Mouse (Mus musculus) B cell, adult 67 days (primary cell): ENCODE measurements around the gene Hist1h4i. TPM values are rescaled to one million over a fixed set of nuclear protein-coding genes. Genes with fewer than 3 reads are reported as not detected.

Experiments
- total RNA-seq, 2 experiments: library from RNA; stranded (reverse); gene quantifications; 4 replicates each; pipeline ENCODE4 v1.2.4; 2023

The Hist1h4i gene
- total RNA-seq: 100 to 1,000 TPM; 118 to 131 TPM

DNA sequence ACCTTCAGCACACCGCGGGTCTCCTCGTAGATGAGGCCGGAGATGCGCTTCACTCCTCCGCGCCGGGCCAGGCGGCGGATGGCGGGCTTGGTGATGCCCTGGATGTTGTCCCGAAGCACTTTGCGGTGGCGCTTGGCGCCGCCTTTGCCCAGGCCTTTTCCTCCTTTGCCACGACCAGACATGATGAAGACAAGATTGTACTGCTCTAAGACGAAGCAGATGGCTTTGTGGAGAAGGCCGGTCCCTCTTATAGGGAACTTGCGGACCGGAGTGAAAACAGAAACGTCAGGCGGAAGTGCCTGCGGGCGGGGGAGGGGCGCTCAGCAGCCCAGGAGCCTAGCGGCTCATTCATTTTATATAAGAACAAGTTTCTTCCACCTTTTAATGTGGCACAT, at the start of gene Hist1h4i:
TSS of gene Hist1h4i (minus strand) at position 221 of the 395 bp plus-strand sequence.

DNA sequence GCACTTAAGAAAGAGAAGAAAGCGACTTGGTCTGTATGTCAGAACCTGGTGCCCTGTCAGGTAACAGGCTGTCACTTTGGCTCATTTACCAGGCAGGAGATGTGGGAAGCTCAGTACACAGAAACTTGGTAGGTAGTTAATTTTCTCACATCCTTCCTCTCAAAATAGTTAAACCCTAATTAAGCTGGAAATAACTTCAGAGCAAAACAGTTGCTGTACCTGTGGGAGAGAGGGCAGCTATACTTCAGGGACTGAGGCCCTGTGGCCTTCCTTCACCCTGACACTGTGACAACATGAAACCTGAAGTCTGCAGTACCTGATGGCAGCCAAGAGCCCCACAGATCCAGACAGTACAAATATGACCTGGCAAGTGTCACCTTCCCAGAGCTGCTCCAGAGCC, 43.0 kb upstream of the Hist1h4i start, which contains the start of gene Vmn1r188:
TSS of gene Vmn1r188 (plus strand) at position 301 of the 400 bp plus-strand sequence.

DNA sequence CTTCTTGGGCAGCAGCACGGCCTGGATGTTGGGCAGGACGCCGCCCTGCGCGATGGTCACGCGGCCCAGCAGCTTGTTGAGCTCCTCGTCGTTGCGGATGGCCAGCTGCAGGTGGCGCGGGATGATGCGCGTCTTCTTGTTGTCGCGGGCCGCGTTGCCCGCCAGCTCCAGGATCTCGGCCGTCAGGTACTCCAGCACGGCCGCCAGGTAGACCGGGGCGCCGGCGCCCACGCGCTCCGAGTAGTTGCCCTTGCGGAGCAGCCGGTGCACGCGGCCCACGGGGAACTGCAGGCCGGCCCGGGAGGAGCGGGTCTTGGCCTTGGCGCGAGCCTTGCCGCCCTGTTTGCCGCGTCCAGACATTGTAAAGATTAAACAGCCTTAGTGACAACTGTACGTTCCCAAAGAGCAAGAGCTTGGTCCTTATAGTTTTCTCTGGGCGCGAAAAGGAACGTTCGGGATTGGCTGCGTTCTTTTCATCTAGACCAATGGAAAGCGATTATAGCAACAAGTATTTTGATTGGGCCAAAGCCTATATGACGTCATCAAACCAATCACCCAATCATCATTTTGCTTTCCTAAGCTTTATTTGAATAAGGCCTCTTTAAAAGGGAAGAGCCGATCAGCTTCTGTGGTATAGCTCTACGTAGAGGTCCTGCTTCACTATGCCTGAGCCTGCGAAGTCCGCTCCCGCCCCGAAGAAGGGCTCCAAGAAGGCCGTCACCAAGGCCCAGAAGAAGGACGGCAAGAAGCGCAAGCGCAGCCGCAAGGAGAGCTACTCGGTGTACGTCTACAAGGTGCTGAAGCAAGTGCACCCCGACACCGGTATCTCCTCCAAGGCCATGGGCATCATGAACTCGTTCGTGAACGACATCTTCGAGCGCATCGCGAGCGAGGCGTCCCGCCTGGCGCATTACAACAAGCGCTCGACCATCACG, 1.7 kb upstream of the Hist1h4i start, which contains the start of the genes Hist1h2ag and Hist1h2bj:
TSS of gene Hist1h2ag (minus strand) at position 377 of the 935 bp plus-strand sequence.
TSS of gene Hist1h2bj (plus strand) at position 647 of the 935 bp plus-strand sequence.

DNA sequence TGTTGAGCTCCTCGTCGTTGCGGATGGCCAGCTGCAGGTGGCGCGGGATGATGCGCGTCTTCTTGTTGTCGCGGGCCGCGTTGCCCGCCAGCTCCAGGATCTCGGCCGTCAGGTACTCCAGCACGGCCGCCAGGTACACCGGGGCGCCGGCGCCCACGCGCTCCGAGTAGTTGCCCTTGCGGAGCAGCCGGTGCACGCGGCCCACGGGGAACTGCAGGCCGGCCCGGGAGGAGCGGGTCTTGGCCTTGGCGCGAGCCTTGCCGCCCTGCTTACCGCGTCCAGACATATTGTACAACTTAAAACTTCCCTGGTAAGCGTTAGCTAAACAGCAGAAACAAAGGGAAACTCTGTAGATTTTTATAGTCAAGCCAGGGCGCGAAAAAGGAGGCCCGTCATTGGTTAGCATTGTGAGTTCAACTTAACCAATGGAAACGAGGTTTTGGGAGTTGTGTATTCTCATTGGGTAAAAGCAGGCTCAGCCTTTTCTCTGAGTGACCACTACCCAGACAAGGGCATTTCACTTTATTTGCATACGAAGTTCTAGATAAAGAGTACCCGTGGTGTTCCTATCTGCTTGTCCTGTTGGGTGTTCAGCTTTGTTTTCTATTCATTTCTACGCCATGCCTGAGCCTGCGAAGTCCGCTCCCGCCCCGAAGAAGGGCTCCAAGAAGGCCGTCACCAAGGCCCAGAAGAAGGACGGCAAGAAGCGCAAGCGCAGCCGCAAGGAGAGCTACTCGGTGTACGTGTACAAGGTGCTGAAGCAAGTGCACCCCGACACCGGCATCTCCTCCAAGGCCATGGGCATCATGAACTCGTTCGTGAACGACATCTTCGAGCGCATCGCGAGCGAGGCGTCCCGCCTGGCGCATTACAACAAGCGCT, 5.7 kb downstream of the Hist1h4i start, which contains the start of the genes Hist1h2ah and Hist1h2bk:
TSS of gene Hist1h2ah (minus strand) at position 302 of the 882 bp plus-strand sequence.
TSS of gene Hist1h2bk (plus strand) at position 604 of the 882 bp plus-strand sequence.

DNA sequence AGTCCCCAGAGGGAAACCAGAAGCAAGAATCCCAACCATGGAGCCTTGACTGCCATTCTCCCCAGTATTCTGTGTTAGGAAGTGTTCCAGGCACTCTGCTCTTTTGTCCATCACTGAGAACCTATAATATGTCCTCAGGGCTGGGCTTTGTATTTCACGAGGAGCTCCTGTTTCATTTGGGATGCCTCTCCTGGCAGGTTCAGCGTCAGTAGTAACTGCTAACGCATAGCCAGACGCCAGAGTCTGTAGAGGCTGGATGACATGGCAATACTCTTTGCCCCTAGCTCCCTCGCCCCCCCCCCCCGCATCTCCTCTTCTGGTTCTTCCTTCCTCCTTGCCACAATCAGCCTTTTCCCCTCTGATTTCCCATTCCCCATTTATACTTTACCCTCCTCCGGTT, 31.5 kb downstream of the Hist1h4i start, which contains the start of gene Prss16:
TSS of gene Prss16 (minus strand) at position 101 of the 400 bp plus-strand sequence.

Other genes with a start within 250 kb of the Hist1h4i start
- gene Hist1h2bq, start 231.2 kb downstream of the Hist1h4i start, total RNA-seq: 100 to 1,000 TPM; 251 to 269 TPM
- gene Hist1h2ao, start 230.9 kb downstream of the Hist1h4i start, total RNA-seq: 100 to 1,000 TPM; 319 to 332 TPM
- gene Hist1h4m, start 229.6 kb downstream of the Hist1h4i start, total RNA-seq: 100 to 1,000 TPM; 475 to 486 TPM
- 100 to 1,000 TPM in 1 of 2 experiments, 10 to 100 TPM in 1; 62.8 to 128 TPM for gene Hist1h4n, start 209.2 kb downstream of the Hist1h4i start, total RNA-seq
- 10 to 100 TPM; 73.3 to 83.2 TPM for gene Hist1h2ap, start 207.9 kb downstream of the Hist1h4i start, total RNA-seq
- 100 to 1,000 TPM; 244 to 262 TPM for gene Hist1h2br, start 207.6 kb downstream of the Hist1h4i start, total RNA-seq
- 1 to 10 TPM; 1.5 to 2.3 TPM for gene Zfp184, start 96.3 kb downstream of the Hist1h4i start, total RNA-seq
- gene Pom121l2, start 60.2 kb downstream of the Hist1h4i start, total RNA-seq: not detected
- under 1 TPM in 1 of 2 experiments, not detected in 1; 0.70 TPM for gene Prss16, start 31.6 kb downstream of the Hist1h4i start, total RNA-seq
- 10 to 100 TPM; 49.1 to 92.2 TPM for gene Hist1h2ah, start 5.8 kb downstream of the Hist1h4i start, total RNA-seq
- 10 to 100 TPM; 50.9 to 62.1 TPM for gene Hist1h2bk, start 5.5 kb downstream of the Hist1h4i start, total RNA-seq
- gene Hist1h2ag, start 1.6 kb upstream of the Hist1h4i start, total RNA-seq: 10 to 100 TPM; 70.3 to 95.1 TPM
- 100 to 1,000 TPM in 1 of 2 experiments, 10 to 100 TPM in 1; 96.7 to 143 TPM for gene Hist1h2bj, start 1.9 kb upstream of the Hist1h4i start, total RNA-seq
- gene Vmn1r188, start 43.1 kb upstream of the Hist1h4i start, total RNA-seq: not detected
- gene Vmn1r189, start 64.5 kb upstream of the Hist1h4i start, total RNA-seq: not detected
- not detected for gene Vmn1r191, start 142.6 kb upstream of the Hist1h4i start, total RNA-seq
- not detected for gene Vmn1r192, start 149.8 kb upstream of the Hist1h4i start, total RNA-seq
- gene Vmn1r193, start 181.8 kb upstream of the Hist1h4i start, total RNA-seq: not detected
- gene Vmn1r194, start 202.9 kb upstream of the Hist1h4i start, total RNA-seq: not detected
- not detected for gene Vmn1r195, start 229.2 kb upstream of the Hist1h4i start, total RNA-seq
- gene Vmn1r196, start 248.6 kb upstream of the Hist1h4i start, total RNA-seq: not detected